Mouse (Mus musculus) cerebellum, adult 9-10 months (tissue): ENCODE measurements around the gene Camkv.

Source experiments
- DNase-seq: peaks from one replicate; pipeline ENCODE4 v3.0.0; 2022

The Camkv gene

DNA sequence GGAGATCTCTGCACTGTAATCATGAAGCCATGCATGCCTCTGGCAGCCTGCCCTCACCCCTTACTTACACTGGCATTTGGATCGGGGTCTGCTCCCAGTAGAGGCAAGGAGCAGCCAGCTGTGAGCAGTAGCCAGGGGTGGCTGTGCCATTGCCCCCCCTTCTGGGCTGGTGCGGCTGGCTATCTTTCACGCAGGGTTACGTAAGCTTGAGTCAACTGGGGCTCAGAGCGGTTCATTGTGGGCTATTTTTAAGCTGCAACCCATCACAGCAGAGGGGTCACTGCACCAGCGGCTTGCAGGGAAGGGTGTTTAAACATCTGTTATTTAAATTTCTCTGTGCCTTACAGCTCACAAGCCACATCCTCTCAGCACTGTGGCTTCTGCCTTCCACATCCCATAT, 11.5 kb upstream of the Camkv start:
- no peak for DNase-seq

DNA sequence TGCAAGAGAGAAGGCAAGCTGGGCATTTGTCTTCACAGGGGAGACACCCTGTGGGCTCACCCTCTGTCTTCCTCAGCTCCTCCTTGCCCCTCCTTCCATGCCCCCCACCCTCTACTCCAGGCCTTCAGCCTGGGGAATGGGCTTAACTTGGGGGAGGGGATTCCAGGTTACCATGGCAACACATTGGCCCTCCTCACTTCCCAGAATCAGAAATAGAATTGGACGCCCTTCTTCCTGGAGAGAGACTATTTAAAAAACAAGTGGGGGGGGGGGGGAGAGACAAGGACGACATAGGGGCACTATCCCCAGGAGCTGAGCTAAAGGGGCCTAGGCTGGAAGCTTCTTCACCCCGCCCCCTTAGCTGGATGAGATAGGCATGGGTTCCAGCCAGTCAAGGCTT, 10.2 kb upstream of the Camkv start:
- no peak for DNase-seq

DNA sequence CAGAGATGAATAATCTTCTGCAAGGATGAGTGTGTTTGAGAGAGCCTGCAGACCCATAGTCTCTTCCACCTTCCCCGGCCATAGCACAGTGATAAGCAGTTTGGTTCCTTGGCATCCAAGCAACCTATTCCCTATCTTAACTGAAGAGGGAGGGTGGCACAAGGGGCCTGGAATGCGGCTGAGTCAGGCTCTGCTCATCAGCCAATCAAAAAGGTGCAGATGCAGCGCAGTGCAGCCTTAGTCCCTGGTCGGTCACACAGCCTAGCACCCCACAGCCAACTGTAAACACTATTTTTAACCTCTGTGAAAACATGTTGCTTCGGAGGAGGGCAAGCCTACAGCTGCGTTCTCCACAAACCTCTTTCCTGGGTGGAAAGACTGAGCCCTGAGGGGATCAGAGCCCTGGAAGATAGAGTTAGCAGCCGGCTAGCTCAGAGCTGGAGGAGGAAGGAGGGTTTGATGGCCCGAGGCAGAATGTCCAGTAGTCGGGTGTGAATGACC, 8.5 kb upstream of the Camkv start:
- DNase-seq = no peak

- no peak for DNase-seq
These were observed 7.7 kb upstream of the Camkv start for GRCm38 (mm10) chr9:107927749-107928148.

DNA sequence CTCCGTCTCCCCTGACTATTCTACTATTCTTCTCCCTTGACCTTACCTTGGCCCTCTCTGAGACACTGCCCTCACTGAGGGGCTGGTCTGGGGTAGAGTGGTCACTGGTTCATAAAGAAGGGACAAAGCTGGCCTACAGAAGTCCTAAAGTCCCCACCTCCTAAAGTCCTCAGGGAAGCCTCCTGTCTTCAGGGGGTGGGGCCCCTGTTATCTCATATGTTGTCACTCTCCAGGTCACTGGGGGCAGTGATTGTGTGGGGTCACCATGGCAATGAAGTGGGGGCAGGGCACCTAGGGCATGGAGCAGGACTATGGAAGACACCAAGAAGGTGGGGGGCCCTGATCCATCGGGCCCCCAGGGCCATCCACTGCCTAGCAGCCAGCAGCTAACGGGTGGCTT, 7.3 kb upstream of the Camkv start, which contains the start of gene Actl11:
Actl11 (plus strand) TSS at position 301 of the 400 bp plus-strand sequence.
- no peak for DNase-seq

DNA sequence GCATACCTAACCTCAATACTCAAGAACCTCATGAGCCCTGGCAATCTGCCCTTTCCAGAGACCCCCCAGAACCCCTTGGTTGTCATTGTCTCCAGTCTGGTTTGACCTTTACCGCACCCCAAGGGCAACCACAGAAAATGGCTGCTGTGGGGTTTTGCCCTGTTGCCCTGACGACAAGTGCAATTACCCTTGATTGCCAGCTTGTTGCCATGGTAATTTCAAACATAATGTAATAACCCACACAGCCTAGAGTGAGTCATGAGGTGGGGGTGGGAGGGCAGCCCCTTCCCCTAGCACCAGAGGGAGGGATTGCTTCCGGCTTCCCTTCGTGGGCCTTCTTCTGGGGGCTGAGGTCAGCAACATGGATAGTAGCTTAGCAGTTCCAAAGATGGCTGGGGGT, 3.3 kb upstream of the Camkv start:
- no peak for DNase-seq

DNA sequence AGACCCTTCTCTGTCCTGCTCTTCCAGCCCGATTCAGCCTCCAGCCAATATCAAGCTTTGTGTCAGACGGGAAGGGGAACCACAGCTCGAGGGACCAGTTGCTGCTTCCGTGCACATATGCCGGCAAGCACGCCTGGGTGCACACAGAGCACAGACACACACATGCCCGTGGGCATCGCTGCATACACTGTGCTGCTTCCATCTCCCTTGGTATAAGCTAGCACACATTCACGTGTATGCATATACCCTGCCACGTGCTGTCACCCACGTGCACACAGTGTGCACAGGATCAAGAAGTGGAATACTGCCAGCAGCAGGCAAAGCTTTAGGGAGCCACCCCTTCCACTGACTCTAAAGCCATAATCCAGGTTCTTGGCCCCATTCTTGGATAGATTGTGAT, 1.3 kb upstream of the Camkv start:
- DNase-seq = no peak

DNA sequence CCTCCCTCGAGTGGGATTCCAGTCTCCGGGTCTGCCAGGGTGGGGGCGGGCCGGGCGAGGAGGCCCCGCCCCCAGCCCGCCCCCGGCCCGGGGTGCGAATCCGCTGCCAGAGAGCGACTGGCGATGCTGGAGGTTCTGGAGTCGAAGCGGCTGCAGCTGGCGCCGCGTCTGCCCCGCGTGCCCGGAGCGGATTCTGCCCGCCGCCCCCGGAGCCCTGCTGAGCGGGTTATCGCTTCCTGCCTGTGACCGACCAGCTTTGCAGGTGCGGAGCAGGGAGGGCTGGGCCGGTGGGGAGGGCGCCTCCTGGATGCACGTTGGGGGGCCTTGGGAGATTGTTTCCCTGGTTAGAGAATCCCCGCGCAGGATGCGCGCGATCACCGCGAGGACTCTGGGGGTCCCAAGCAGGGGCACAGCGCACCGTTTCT, 328 bp downstream of the Camkv start:
- no peak for DNase-seq

DNA sequence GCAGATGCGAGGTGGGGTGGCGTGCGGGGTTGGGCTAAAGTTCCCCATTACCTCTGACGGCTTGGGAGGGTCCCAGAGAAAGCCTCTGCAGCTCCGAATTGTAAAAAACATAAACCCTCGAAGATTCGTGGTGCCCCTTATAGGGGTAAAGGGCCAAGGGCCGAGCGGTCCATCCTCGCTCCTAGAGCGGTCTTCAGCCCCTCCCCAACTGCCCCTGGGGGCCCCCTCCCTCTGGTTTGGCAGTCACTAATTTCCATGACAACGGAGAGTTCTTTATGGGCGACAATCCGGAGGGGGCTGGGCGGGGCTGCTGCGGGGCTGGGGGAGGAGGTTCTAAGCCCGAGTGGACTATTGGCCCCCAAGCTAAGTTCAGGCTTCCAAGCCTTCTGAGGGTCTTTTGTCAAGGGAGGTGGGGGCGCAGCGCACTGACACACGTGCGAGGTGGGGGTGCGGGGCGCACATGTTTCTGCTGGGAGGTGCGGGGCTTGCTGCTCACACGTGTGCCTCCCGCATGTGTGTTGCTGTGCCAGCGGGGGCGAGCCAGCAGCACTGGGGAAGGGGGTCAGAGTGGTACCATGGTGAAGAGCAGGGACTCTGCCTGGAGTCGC, 845 bp downstream of the Camkv start:
- DNase-seq = no peak

DNA sequence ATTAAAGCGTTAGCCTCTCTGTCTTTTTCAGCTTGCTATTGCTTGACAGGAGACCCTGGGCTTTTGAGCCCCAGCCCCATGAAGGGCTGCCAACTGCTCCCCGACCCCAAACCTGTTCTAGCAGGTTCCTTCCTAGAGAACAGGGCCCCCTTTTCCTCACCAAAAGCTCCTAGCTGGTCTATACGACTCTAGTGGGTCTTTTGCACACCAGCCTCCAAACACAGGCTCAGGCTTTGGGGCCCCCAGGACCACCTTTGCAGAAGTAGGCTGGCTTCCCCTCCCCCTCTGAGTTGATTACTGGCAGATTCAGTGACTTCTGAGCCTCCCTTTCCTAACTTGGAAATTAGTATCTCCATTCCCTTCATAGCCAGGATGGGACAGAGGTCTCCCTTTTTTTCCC, 1.4 kb downstream of the Camkv start:
- DNase-seq = no peak

DNA sequence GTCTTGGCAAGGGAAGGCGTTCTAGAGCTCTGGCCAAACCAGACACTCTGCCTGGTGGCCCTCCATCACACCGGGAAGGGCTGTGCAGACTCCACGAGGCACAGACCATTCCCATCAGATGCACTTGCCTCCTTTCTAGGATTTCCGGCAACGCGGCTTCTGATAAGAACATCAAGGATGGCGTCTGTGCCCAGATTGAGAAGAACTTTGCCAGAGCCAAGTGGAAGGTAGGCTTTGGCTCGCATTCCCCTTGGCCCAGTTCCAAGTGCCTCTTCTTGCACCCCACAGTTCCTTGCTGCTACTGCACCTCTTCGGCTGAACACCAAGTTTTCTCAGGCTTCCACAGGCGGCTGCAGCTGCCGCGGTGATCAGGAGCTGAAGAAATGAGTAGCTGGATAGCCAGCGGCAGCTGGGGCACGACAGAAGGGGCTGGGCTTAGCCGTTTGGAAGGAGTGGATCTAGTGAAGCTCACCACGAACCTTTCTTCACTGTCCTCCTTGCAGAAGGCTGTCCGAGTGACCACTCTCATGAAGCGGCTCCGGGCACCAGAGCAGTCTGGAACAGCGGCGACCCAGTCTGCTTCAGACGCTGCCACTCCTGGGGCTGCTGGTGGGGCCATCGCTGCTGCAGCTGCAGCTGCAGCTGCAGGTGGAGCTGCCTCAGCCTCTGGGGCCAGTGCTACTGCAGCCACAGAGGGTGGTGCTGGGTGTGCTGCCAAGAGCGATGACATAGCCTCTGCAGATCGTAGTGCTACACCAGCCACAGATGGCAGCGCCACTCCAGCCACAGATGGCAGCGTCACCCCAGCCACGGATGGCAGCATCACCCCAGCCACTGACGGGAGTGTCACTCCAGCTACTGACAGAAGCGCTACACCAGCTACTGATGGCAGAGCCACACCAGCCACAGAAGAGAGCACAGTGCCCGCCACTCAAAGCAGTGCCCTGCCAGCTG, 12.0 kb downstream of the Camkv start:
- DNase-seq = peak; percentile 65

DNA sequence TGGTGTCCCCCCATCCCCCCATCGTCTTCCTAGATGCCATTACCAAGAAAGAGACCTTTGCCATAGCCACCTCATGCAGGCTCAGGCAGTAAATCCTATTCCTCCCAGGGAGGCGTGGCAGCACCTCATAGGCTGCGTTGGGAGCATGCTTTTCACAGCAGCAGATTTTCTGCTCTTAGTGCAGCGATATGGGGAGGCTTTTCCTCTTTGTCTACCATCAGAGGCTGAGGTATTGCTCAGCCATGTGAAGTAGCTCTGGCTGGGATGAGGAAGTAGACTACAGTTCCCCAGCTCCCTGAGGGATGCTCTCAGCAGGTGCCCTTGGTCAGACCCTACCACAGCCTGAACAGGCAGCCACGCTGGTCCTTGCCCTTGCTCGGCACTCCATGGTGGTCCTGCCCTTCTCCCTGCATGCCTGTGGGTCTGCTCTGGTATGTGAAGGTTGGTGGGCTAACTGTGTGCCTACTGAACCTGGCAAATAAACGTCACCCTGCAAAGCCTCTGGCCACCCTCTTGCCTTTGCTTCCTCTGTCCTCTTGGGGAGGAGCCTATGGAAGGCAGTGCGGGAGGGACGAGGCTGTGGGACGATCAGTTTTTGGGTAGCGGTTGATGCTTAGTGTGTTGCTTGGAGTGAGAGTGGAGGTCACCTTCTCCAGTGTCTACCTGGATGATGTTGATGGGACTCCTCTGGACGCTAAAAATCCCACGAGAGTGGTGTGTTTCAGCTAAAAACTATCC, 13.9 kb downstream of the Camkv start:
- no peak for DNase-seq

DNA sequence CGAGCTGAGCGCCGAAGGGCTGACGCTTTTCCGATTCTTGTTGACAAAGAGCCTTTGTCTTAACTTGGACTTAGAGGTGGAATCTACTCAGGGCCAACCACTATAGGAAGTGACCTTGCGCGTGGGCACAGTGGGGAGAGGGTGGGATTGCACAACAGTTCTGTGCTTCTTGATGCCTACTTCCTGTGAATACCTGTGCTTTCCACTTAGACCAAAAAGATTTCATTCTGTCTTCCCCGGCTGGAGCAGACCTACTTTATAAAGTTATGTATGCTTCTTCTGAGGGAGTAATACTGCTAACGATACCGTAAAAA, 14.4 kb downstream of the Camkv start, which contains the start of gene Traip:
Traip (plus strand) TSS at position 215 of the 314 bp plus-strand sequence.
- DNase-seq = no peak

GRCm38 (mm10) chr9:107950460-107951355, 15.2 kb downstream of the Camkv start:
- peak; percentile 90 for DNase-seq

DNA sequence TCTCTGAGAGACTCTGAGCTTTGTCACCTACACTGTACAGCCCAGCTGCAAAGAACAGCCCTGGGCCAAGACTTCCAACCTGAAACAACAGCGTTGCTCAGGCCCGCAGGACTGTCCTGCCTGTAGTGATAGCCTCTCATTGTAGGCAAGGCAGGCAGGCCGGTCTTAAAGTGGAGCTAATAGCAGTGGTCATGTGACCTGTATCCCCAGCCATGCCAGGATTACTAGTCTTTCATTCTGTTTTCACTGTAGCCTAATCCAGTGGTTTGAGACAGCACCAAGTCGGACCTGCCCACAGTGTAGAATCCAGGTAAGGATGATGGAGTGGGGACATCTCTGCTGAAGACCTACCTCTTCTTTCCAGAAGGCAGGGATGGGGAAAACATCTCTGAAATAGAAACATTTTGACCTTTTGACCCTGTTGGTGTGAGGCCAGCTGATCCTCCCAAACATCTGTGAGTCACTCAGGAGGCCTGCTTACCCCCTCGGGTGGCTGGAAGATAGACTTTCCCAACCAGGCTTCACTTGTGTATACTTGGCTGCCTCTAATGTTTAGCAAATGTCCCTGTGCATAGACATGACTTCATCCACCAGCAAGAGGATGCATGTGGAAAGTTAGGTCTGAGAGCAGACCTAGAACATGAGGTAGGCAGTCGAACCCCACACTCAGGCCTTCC, 20.3 kb downstream of the Camkv start:
- DNase-seq = no peak

DNA sequence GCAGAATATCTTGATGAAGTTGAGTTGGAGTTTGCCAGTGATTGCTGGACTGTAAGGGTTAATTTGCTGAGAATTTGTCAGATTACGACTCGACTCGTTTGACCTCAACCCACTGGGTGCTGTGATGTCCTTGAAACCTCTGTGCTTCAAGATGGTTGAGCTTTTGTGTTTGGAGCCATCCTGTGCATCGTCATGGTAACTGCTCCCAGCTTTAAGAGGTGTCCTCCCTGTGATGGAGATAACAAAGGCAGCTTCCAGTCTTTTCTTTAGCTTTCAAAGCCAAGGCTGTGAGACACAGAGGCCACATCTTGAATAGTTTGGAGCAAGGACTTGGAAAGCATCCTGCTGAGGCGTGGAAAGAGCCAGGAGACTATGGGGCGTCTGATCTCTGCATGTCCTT, 21.7 kb downstream of the Camkv start:
- DNase-seq = no peak

DNA sequence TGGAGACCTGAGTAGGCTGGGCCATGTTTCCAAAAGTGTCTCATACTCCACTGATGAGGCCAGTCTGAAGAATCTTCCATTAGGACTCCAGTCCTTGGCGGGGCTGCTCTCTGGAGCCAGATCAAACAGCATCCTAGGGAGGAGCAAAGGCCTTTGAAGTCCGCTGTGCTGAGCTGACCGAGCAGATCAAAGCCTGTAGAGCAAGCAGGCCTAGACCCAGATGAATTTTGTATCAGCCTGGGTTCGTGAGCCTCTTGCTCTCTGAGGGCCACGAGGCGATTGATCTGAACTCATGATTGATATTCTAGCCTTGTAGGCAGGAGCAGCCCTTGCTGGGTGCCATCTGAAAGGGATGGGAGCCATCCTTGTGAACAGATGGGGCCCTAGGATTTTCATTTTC, 24.4 kb downstream of the Camkv start:
- DNase-seq = no peak

GRCm38 (mm10) chr9:107960928-107961327, 25.5 kb downstream of the Camkv start:
- DNase-seq = no peak

GRCm38 (mm10) chr9:107961351-107961762, 25.9 kb downstream of the Camkv start:
- DNase-seq = no peak

DNA sequence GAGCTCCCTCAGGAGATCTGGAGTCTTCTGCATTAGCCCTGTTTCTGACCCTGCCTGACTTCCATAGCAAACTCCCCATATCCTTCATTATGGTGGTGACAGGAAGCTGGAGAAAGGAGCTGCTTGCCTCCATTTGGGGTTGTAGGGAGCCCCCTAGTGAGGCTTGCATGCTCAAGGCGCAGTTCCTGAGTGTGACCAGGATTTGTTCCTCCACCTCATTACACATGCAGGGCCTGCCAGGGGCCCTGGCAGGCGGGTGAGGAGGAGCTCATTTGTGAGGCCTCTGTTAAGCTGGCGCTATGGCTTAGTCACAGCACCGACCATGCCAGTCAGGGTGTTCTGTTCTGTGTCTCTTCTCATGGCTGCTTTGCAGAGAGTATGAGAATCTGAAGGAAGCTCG, 26.4 kb downstream of the Camkv start:
- DNase-seq = no peak

GRCm38 (mm10) chr9:107962916-107963315, 27.4 kb downstream of the Camkv start:
- no peak for DNase-seq

GRCm38 (mm10) chr9:107963700-107964099, 28.2 kb downstream of the Camkv start:
- DNase-seq = peak; percentile 84
